Mouse (Mus musculus) kidney, postnatal 10 days (tissue): ENCODE measurements at regions not wholly inside any gene's neighbourhood (a gene's known extent, or its start where the extent isn't known, plus 50 kb on each side); places are given as distances from the start of the nearest gene placed in this dataset.
A peak's percentile ranks its signal among the peaks of the same experiment; 100 is the strongest.
"Not testable (repeated sequence)": the region's sequence is repeated elsewhere in the genome, so short reads cannot be mapped to it uniquely, and the experiment has no call there.

Experiments
- DNase-seq: peaks from one replicate; pipeline ENCODE4 v3.0.0; 2021; ENCODE audit warnings: mixed read lengths

GRCm38 (mm10) chr5:28756171-28756948 lies 289.3 kb upstream of the Shh start:
- no peak for DNase-seq

- DNase-seq = not testable (repeated sequence)
Observed at GRCm38 (mm10) chr5:28751821-28752220, 284.8 kb upstream of the Shh start.

GRCm38 (mm10) chr5:28734768-28735167 lies 267.7 kb upstream of the Shh start:
- no peak for DNase-seq

- DNase-seq = no peak
Observed at GRCm38 (mm10) chr5:28722067-28722466, 255.0 kb upstream of the Shh start.

- DNase-seq = no peak
Observed at GRCm38 (mm10) chr5:28714978-28715377, 247.9 kb upstream of the Shh start.

- DNase-seq = no peak
Observed at GRCm38 (mm10) chr5:28710517-28710916, 243.5 kb upstream of the Shh start.

GRCm38 (mm10) chr5:28709626-28710025 lies 242.6 kb upstream of the Shh start:
- DNase-seq = no peak

GRCm38 (mm10) chr5:28704359-28704758 lies 237.3 kb upstream of the Shh start:
- DNase-seq = no peak

- no peak for DNase-seq
Observed at GRCm38 (mm10) chr5:28696966-28697365, 229.9 kb upstream of the Shh start.

GRCm38 (mm10) chr5:28690110-28690509 lies 223.1 kb upstream of the Shh start:
- no peak for DNase-seq

- DNase-seq = peak; percentile 16
Observed at GRCm38 (mm10) chr5:28689651-28690050, 222.6 kb upstream of the Shh start.

GRCm38 (mm10) chr5:28689136-28689535 lies 222.1 kb upstream of the Shh start:
- no peak for DNase-seq

GRCm38 (mm10) chr5:28682821-28683220 lies 215.8 kb upstream of the Shh start:
- DNase-seq = no peak

- DNase-seq = no peak
Observed at GRCm38 (mm10) chr5:28680311-28680710, 213.3 kb upstream of the Shh start.

GRCm38 (mm10) chr5:28679761-28680160 lies 212.7 kb upstream of the Shh start:
- no peak for DNase-seq

- no peak for DNase-seq
Observed at GRCm38 (mm10) chr5:28630186-28630585, 163.1 kb upstream of the Shh start.

- DNase-seq = no peak
Observed at GRCm38 (mm10) chr5:28611885-28612284, 144.8 kb upstream of the Shh start.

GRCm38 (mm10) chr5:28596537-28597314 lies 129.7 kb upstream of the Shh start:
- DNase-seq = no peak

GRCm38 (mm10) chr5:28571347-28571998 lies 104.4 kb upstream of the Shh start:
- DNase-seq = no peak

- no peak for DNase-seq
Observed at GRCm38 (mm10) chr5:28568417-28568816, 101.4 kb upstream of the Shh start.

- DNase-seq = no peak
Observed at GRCm38 (mm10) chr5:28567341-28567905, 100.4 kb upstream of the Shh start.

- no peak for DNase-seq
Observed at GRCm38 (mm10) chr5:28563401-28563800, 96.3 kb upstream of the Shh start.

- no peak for DNase-seq
Observed at GRCm38 (mm10) chr5:28562917-28563316, 95.9 kb upstream of the Shh start.
